Mouse (Mus musculus) ES-E14 (cell line): ENCODE data around the gene Dock9.
A peak's percentile ranks its signal among the peaks of the same experiment; 100 is the strongest.

Experiments used
- HCFC1 ChIP-seq: IDR thresholded peaks from 2 replicates; pipeline ENCODE4 v1.6.1; 2012; ENCODE audit warnings: low read length, inconsistent platforms, borderline replicate concordance; ENCODE audit not compliant: insufficient read depth
- MAFK ChIP-seq: IDR thresholded peaks from 2 replicates; pipeline ENCODE4 v1.6.1; 2014; ENCODE audit warnings: mild to moderate bottlenecking, low read depth, low read length, inconsistent platforms; ENCODE audit not compliant: insufficient read depth
- ZC3H11A ChIP-seq: IDR thresholded peaks from 2 replicates; pipeline ENCODE4 v1.6.1; 2012; ENCODE audit warnings: low read depth, mild to moderate bottlenecking, inconsistent platforms, low read length, borderline replicate concordance

DNA sequence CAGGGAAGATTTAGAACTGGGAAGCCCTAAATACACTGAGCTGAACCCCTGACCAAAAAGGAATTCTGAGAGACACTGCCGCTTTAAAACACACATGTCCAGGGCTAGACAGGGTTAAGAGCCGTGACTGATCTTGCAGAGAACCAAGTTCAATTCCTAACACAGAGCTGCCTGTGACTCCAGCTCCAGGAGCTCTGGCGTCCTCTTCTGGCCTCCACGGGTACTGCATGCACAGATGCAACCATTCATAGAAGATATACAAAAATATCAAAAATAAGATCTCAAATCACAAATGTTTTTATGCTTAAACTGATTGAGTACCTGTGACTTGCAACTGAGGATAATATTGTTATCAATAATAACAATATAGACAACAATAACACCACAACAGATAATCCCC lies 20.9 kb downstream of the Dock9 start:
- no peak for TF ChIP-seq HCFC1
- TF ChIP-seq ZC3H11A: peak; percentile 84
- TF ChIP-seq MAFK: no peak
